Comparison of ENCODE assay signal across 17 mouse cellular contexts in genomic region chr11:46077304-46077703, GRCm38 (mm10). TPM values are rescaled to one million over a fixed set of nuclear protein-coding genes. Genes with fewer than 3 reads are reported as not detected.
A peak's percentile ranks its signal among the peaks of the same experiment; 100 is the strongest.
DNase-seq lines count a peak whose midpoint lies in the region; ATAC-seq and TF ChIP-seq lines count a peak whose summit lies in the region.
"Had no signal": no experiment of that assay in that cellular context is flagged by ENCODE, and none has a peak within 500 bp of the region (broad histone marks: within the 10 kb centered on the region; RNA-seq: fewer than 3 reads in every experiment).

No protein-coding gene starts in this region.

- no peak for ATAC-seq in kidney, embryonic 15.5 days (replicated peaks; ENCODE audit: low FRiP score)
- no peak for ATAC-seq in heart, embryonic 16.5 days (replicated peaks; ENCODE audit: extremely low read depth, insufficient read depth, low FRiP score)
- no peak for ATAC-seq in midbrain, embryonic 15.5 days (replicated peaks)
- ATAC-seq: hindbrain, embryonic 16.5 days had no signal

- H3K9ac ChIP-seq in kidney, embryonic 15.5 days = no peak overlapping the region
- H3K9ac ChIP-seq in heart, embryonic 16.5 days (ENCODE audit: low read length) = no peak overlapping the region
- no peak overlapping the region for H3K9ac ChIP-seq in midbrain, embryonic 15.5 days
- H3K9ac ChIP-seq: embryonic facial prominence, embryonic 13.5 days had no signal

- H3K4me1 ChIP-seq in kidney, embryonic 15.5 days = peaks cover 24% of the 10 kb centered on the region
- H3K4me1 ChIP-seq in heart, embryonic 16.5 days (ENCODE audit: control insufficient read depth, insufficient read depth, low read length) = peaks cover 37% of the 10 kb centered on the region
- H3K4me1 ChIP-seq in midbrain, embryonic 15.5 days = 0 out of 2 replicates have a peak, but pooled peaks cover 9% of the 10 kb centered on the region

- WGBS in kidney, embryonic 15.5 days = 84% methylated on average over 5 of the region's 5 CpGs
- 73% methylated on average over 5 of the region's 5 CpGs for WGBS in heart, embryonic 16.5 days
- 87% methylated on average over 5 of the region's 5 CpGs for WGBS in macrophage (ENCODE audit: missing documents)
- WGBS in midbrain, embryonic 15.5 days = 95% methylated on average over 5 of the region's 5 CpGs

- TF ChIP-seq CTCF in gastrocnemius, adult 2 months (IDR thresholded peaks at IDR 0.05) = no peak

- no peak overlapping the region for H3K4me3 ChIP-seq in gastrocnemius, adult 2 months
- no peak overlapping the region for H3K4me3 ChIP-seq in kidney, embryonic 15.5 days (replicated peaks)
- H3K4me3 ChIP-seq in heart, embryonic 16.5 days (ENCODE audit: low read length) = no peak overlapping the region
- no peak overlapping the region for H3K4me3 ChIP-seq in macrophage (ENCODE audit: inconsistent target)
- no peak overlapping the region for H3K4me3 ChIP-seq in midbrain, embryonic 15.5 days
- H3K4me3 ChIP-seq: embryonic facial prominence, embryonic 13.5 days; midbrain, embryonic 10.5 days had no signal

- H3K27ac ChIP-seq in gastrocnemius, adult 2 months = peak overlapping the region; percentile 32; the same call in 1 of the 2 replicates
- H3K27ac ChIP-seq in kidney, embryonic 15.5 days = peak overlapping the region; percentile 28; the same call in 1 of the 2 replicates
- H3K27ac ChIP-seq in heart, embryonic 16.5 days (ENCODE audit: low read length) = peak overlapping the region; percentile 30
- 0 out of 2 replicates have a peak overlapping the region, but pooled peaks have one; percentile 5 for H3K27ac ChIP-seq in macrophage
- no peak overlapping the region for H3K27ac ChIP-seq in midbrain, embryonic 15.5 days
- H3K27ac ChIP-seq: embryonic facial prominence, embryonic 13.5 days; midbrain, embryonic 10.5 days; stomach, postnatal 0 days had no signal

- no peak overlapping the region for H3K4me2 ChIP-seq in kidney, embryonic 15.5 days
- no peak overlapping the region for H3K4me2 ChIP-seq in heart, embryonic 16.5 days (ENCODE audit: low read depth, low read length)
- H3K4me2 ChIP-seq in midbrain, embryonic 15.5 days = no peak overlapping the region
- H3K4me2 ChIP-seq: embryonic facial prominence, embryonic 13.5 days had no signal

- H3K79me2 ChIP-seq in macrophage (ENCODE audit: inconsistent target) = no peaks in the 10 kb centered on the region

- H3K27me3 ChIP-seq in kidney, embryonic 15.5 days = no peaks in the 10 kb centered on the region
- no peaks in the 10 kb centered on the region for H3K27me3 ChIP-seq in heart, embryonic 16.5 days (ENCODE audit: control insufficient read depth, insufficient read depth, low read length)
- H3K27me3 ChIP-seq in midbrain, embryonic 15.5 days (replicated peaks) = no peaks in the 10 kb centered on the region
- H3K27me3 ChIP-seq: CH12.LX; embryonic facial prominence, embryonic 13.5 days had no signal

- intact Hi-C loops in gastrocnemius, adult 2 months (cut with DNase I) = no loop called here
- intact Hi-C loops in gastrocnemius, postnatal 36 days (cut with DNase I) = no loop called here

- no peak for DNase-seq in gastrocnemius, adult 2 months
- DNase-seq in gastrocnemius, postnatal 36 days = no peak
- DNase-seq in kidney, postnatal 10 days = no peak
- no peak for DNase-seq in ovary, postnatal 10 days (ENCODE audit: low spot score)
- DNase-seq: cerebellum, adult 11-12 months; lung, adult 2 months; right cerebral cortex, adult 18-20 months; thymus, postnatal 14 days had no signal

- no peaks in the 10 kb centered on the region for H3K9me3 ChIP-seq in kidney, embryonic 15.5 days (replicated peaks)
- H3K9me3 ChIP-seq in heart, embryonic 16.5 days (replicated peaks; ENCODE audit: control insufficient read depth, low read length) = no peaks in the 10 kb centered on the region
- H3K9me3 ChIP-seq in midbrain, embryonic 15.5 days = no peaks in the 10 kb centered on the region
- H3K9me3 ChIP-seq: embryonic facial prominence, embryonic 13.5 days had no signal

- peaks cover 26% of the 10 kb centered on the region for H3K36me3 ChIP-seq in kidney, embryonic 15.5 days
- peaks cover 37% of the 10 kb centered on the region for H3K36me3 ChIP-seq in heart, embryonic 16.5 days (ENCODE audit: control insufficient read depth, insufficient read depth)
- no peaks in the 10 kb centered on the region for H3K36me3 ChIP-seq in macrophage (ENCODE audit: inconsistent target)
- H3K36me3 ChIP-seq in midbrain, embryonic 15.5 days (replicated peaks) = 0 out of 2 replicates have a peak, but pooled peaks cover 4% of the 10 kb centered on the region

RNA-seq across cellular contexts. Expression of gene Adam19, which starts 21.5 kb away (rescaled TPM):
- total RNA-seq in gastrocnemius, adult 2 months (2021) = 1 to 10 TPM; 3.0 to 3.7 TPM
- 1 to 10 TPM; 4.4 TPM for total RNA-seq in gastrocnemius, postnatal 36 days (2021)
- polyA plus RNA-seq in kidney, embryonic 15.5 days (2015; fragmentation: Nextera tagmentation; extraction: Ambion mirVana) = 14.4 and 17.9 TPM in 2 replicates
- 21.3 and 24.4 TPM in 2 replicates for polyA plus RNA-seq in heart, embryonic 16.5 days (2015; fragmentation: Nextera tagmentation; extraction: Ambion mirVana)
- 10 to 100 TPM in 18 of 26 experiments, 1 to 10 TPM in 8; 1.6 to 65.5 (median 11.8) TPM for total RNA-seq in macrophage (2018; cell fraction: chromatin; rRNA removed)
- total RNA-seq in macrophage (2018; cell fraction: cytosol; rRNA removed) = 10 to 100 TPM in 12 of 26 experiments, 1 to 10 TPM in 14; 2.5 to 29.1 (median 6.6) TPM
- total RNA-seq in macrophage (2018; cell fraction: nucleus; rRNA removed) = 10 to 100 TPM in 15 of 26 experiments, 1 to 10 TPM in 11; 5.7 to 52.0 (median 11.1) TPM
- 4.7 to 18.1 TPM (median 13.4 TPM) in 3 replicates for polyA plus RNA-seq in macrophage (2018)
- 11.3 and 12.2 TPM in 2 replicates for polyA plus RNA-seq in midbrain, embryonic 15.5 days (2015; fragmentation: Nextera tagmentation; extraction: Ambion mirVana)

RNA-seq across cellular contexts. Expression of gene Gm12166, which starts 25.2 kb away (rescaled TPM):
- total RNA-seq in gastrocnemius, adult 2 months (2021) = under 1 TPM; 0.64 to 0.99 TPM
- total RNA-seq in gastrocnemius, postnatal 36 days (2021) = under 1 TPM in 1 of 2 experiments, not detected in 1; 0.54 TPM
- 2.8 and 6.7 TPM in 2 replicates for polyA plus RNA-seq in kidney, embryonic 15.5 days (2015; fragmentation: Nextera tagmentation; extraction: Ambion mirVana)
- polyA plus RNA-seq in heart, embryonic 16.5 days (2015; fragmentation: Nextera tagmentation; extraction: Ambion mirVana) = 3.0 and 10.7 TPM in 2 replicates
- 1 to 10 TPM in 21 of 26 experiments, under 1 TPM in 1, not detected in 4; 0.95 to 9.0 (median 3.2) TPM for total RNA-seq in macrophage (2018; cell fraction: chromatin; rRNA removed)
- total RNA-seq in macrophage (2018; cell fraction: cytosol; rRNA removed) = 10 to 100 TPM in 1 of 26 experiments, 1 to 10 TPM in 25; 3.2 to 10.7 (median 5.3) TPM
- 1 to 10 TPM; 1.4 to 8.4 (median 3.8) TPM for total RNA-seq in macrophage (2018; cell fraction: nucleus; rRNA removed)
- polyA plus RNA-seq in macrophage (2018) = 2.0 to 9.0 TPM (median 8.5 TPM) in 3 replicates
- 4.0 and 5.4 TPM in 2 replicates for polyA plus RNA-seq in midbrain, embryonic 15.5 days (2015; fragmentation: Nextera tagmentation; extraction: Ambion mirVana)
